Mouse (Mus musculus) erythroblast, embryonic 14.5 days (primary cell): ENCODE data around the gene Plek2. TPM values are rescaled to one million over a fixed set of nuclear protein-coding genes. Genes with fewer than 3 reads are reported as not detected.

ENCODE experiments used
- H3K27me3 ChIP-seq: 2 replicates; pipeline ENCODE4 v1.6.1; 2012; ENCODE audit warnings: inconsistent platforms; ENCODE audit not compliant: control insufficient read depth
- H3K36me3 ChIP-seq: 2 replicates; pipeline ENCODE4 v1.6.1; 2012; ENCODE audit warnings: mild to moderate bottlenecking, inconsistent platforms; ENCODE audit not compliant: control insufficient read depth
- H3K4me1 ChIP-seq: 2 replicates; pipeline ENCODE4 v1.6.1; 2012; ENCODE audit warnings: inconsistent platforms; ENCODE audit not compliant: control insufficient read depth
- H3K4me3 ChIP-seq: replicated peaks from 2 replicates; pipeline ENCODE3; 2012; ENCODE audit warnings: moderate library complexity, mild to moderate bottlenecking, inconsistent platforms
- H3K9me3 ChIP-seq: 2 replicates; pipeline ENCODE4 v1.6.1; 2012; ENCODE audit warnings: low read length, inconsistent platforms, mixed read lengths; ENCODE audit not compliant: control insufficient read depth
- GATA1 ChIP-seq: IDR thresholded peaks from 2 replicates; pipeline ENCODE4 v1.6.1; 2012; ENCODE audit warnings: low read length, inconsistent platforms, mixed read lengths
- TAL1 ChIP-seq: IDR thresholded peaks from 3 replicates; pipeline ENCODE4 v1.6.1; 2012; ENCODE audit warnings: low read length, inconsistent platforms, mixed read lengths
- polyA plus RNA-seq: library from polyadenylated mRNA; stranded (reverse); fragments of >175 nt; gene quantifications from 2 replicates; pipeline ENCODE4 v1.2.3, GENCODE M21; 2012

Gene Plek2
- polyA plus RNA-seq, 1 experiment = 8.2 TPM

DNA sequence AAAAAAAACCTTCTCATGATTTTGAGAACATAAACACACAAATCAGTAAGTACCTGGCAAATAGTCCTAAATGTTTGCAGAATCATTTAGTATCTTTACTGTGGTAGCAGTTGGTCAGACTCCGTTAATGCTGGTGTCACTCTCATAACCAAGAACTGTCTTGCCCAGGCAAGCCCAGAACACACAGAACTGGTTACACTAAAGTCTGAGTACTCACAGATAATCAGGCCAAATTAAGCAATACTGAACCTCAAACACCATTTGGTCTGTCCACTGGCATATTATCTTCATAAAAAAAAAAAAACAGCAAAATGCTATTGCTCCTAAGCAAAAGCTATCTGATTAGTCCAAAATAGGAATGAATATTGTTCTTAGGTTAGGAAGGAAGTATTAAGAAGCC, 64.3 kb downstream of the Plek2 start:
- no peaks in the 10 kb centered on the region for H3K9me3 ChIP-seq
- H3K27me3 ChIP-seq = no peaks in the 10 kb centered on the region
- H3K4me3 ChIP-seq = no peak overlapping the region
- H3K4me1 ChIP-seq = no peaks in the 10 kb centered on the region
- TF ChIP-seq GATA1 (no peak), TAL1 (no peak)
- peaks cover 79% of the 10 kb centered on the region for H3K36me3 ChIP-seq

DNA sequence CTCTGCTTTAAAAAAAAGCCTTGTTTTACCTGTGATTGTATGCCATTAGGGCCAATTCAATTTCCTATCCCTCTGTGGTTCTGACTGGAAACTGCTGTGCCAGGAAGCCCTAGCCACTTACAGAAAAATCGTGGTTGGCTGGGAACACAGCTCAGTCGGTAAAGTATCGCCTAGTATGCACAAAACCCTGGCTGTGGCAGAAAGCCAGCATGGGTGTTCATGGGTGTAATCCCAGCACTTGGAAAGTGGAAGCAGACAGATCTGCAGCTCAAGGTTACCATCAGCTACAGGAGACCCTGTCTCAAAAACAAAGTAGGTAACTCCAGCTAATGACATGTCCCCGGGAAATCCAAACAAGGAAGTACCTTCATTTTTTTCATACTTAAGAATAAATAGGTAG, 66.9 kb downstream of the Plek2 start:
- TF ChIP-seq TAL1 (no peak), GATA1 (no peak)
- H3K4me1 ChIP-seq = peaks cover 4% of the 10 kb centered on the region
- peaks cover 91% of the 10 kb centered on the region for H3K36me3 ChIP-seq
- no peaks in the 10 kb centered on the region for H3K9me3 ChIP-seq
- no peaks in the 10 kb centered on the region for H3K27me3 ChIP-seq
- no peak overlapping the region for H3K4me3 ChIP-seq

Other genes starting within 250 kb of the Plek2 start
- gene Fam71d, start 215.4 kb downstream of the Plek2 start, polyA plus RNA-seq = 0.05 TPM in 1 of 2 replicates, not detected in the other
- gene Mpp5, start 158.1 kb downstream of the Plek2 start, polyA plus RNA-seq = 0.04 and 0.05 TPM in 2 replicates
- gene Atp6v1d, start 45.3 kb downstream of the Plek2 start, polyA plus RNA-seq = 0.70 and 1.2 TPM in 2 replicates
- gene Eif2s1, start 45.1 kb downstream of the Plek2 start, polyA plus RNA-seq = 2.0 and 2.1 TPM in 2 replicates
- gene Tmem229b, start 100.7 kb upstream of the Plek2 start, polyA plus RNA-seq = 0.02 and 0.06 TPM in 2 replicates
- not detected in 2 replicates for gene Plekhh1, start 122.2 kb upstream of the Plek2 start, polyA plus RNA-seq
- gene Pigh, start 182.7 kb upstream of the Plek2 start, polyA plus RNA-seq = 0.08 TPM in 1 of 2 replicates, not detected in the other
- not detected in 2 replicates for gene Arg2, start 223.8 kb upstream of the Plek2 start, polyA plus RNA-seq